Mouse (Mus musculus) left cerebral cortex, adult 2 months (tissue): ENCODE measurements around the gene Gpatch2l. TPM values are rescaled to one million over a fixed set of nuclear protein-coding genes. Genes with fewer than 3 reads are reported as not detected.

Experiments used
- DNase-seq, 2 experiments: peaks; one replicate each; pipeline ENCODE4 v3.0.0; 2021 to 2022; ENCODE audit warnings: low spot score in 2 of 2, mixed read lengths in 1 of 2; ENCODE audit errors: extremely low spot score in 1 of 2
- H3K27ac ChIP-seq: fragments of 200-600 bp; 2 replicates; pipeline ENCODE4 v1.8.1; 2022
- H3K4me3 ChIP-seq: fragments of 200-600 bp; 2 replicates; pipeline ENCODE4 v1.8.1; 2022
- CTCF ChIP-seq: fragments of 200-600 bp; IDR thresholded peaks from 2 replicates; pipeline ENCODE4 v1.8.1; 2022; ENCODE audit warnings: antibody characterized with exemption, mild to moderate bottlenecking, moderate library complexity
- intact Hi-C: fragments of 180-260 bp; cut with DNase I; formaldehyde crosslinking; loops from one replicate; pipeline ENCODE4 v1.15.1; 2025
- total RNA-seq, 2 experiments: library from RNA; stranded (reverse); gene quantifications; 2 replicates each; pipeline ENCODE4 v1.2.3; 2021

Gpatch2l gene
- total RNA-seq, 2 experiments from 2014 or later = 37.3 to 37.9 TPM

DNA sequence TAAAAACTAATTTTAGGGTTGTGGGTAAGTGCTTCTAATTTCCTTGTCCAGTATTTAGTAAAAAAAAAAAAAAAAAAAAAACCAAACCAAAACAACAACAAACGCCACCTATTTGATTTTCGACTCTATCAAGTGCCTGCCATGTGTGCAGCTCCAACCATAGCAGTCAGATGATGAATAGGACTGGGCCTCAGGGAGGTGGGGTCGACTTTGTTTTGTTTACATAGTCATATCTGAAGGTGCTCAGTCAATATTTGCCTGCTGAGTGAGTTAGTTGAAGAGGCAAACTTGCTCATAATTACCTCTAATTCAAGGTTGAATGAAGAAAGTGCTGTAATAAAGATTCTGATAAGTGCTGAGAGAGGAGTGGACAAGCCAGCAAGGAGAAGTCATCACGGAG, 7.4 kb upstream of the Gpatch2l start:
- no peak for TF ChIP-seq CTCF
- intact Hi-C loops = no loop called here
- no peak overlapping the region for H3K4me3 ChIP-seq
- H3K27ac ChIP-seq = no peak overlapping the region
- no peak for DNase-seq

DNA sequence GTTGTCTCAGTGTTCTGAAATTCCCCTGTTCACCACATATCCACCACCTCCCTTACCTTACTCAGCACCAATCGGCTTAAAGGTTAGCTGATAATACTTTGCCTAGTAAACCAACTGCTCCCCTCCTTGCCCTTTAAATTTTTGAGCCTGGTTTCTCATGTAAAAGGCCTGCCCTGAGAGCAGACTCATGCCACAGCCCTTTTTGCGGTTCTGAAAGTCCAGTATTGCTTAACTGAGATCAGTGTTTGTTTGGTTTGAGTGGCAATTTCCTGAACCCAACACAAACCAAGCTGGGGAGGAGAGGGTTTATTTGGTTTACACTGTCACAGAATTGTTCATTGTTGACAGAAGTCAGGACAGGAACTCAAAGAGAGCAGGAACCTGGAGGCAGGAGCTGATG, 2.9 kb upstream of the Gpatch2l start:
- H3K27ac ChIP-seq = no peak overlapping the region
- intact Hi-C loops = no loop called here
- TF ChIP-seq CTCF = no peak

DNA sequence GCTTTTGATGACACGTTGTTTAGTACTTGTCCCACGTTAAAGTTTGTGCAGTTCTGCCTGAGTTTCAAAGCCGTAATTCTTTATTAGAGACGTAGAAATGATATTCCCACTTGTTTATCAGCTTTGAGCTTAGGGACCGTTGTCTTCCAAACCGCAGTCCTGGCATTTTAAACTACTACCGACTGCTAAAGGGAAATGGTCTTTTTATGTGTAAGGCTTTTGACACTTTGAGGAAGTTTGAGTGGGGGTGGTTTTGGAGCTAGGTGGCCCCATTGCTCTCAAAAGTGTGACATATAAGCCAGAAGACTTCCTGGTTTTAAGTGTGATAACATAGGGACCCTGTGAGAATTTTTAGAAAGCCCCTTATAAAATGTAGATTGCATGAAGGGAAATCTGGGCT, 905 bp downstream of the Gpatch2l start:
- DNase-seq = no peak
- no peak for TF ChIP-seq CTCF
- Histone ChIP-seq H3K4me3 (peak overlapping the region; percentile 81), H3K27ac (peak overlapping the region; percentile 77; the same call in 1 of the 2 replicates)
- intact Hi-C loops = no loop called here

More for the DNA sequence above, 2.9 kb upstream of the Gpatch2l start:
- no peak overlapping the region for H3K4me3 ChIP-seq
- DNase-seq = no peak

DNA sequence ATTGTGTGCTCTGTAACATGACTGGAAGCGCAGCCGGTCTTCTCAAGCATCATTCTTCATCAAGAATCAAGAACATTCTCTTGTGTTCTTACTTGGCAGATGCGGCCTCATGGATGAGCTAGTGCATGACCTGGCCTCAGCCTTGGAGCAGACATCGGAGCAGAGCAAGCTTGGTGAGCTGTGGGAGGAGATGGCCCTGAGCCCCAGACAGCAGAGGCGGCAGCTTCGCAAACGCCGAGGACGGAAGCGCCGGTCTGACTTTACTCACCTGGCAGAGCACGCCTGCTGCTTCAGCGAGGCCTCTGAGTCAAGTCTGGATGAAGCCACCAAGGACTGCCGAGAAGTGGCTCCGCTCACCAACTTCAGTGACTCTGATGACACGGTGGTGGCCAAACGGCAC, 2.3 kb downstream of the Gpatch2l start:
- no peak for TF ChIP-seq CTCF
- H3K4me3 ChIP-seq = no peak overlapping the region
- H3K27ac ChIP-seq = no peak overlapping the region
- no peak for DNase-seq
- intact Hi-C loops = no loop called here

- TF ChIP-seq CTCF = no peak
Measured at GRCm38 (mm10) chr12:86250183-86250582, 8.5 kb downstream of the Gpatch2l start.

GRCm38 (mm10) chr12:86254910-86255309, 13.3 kb downstream of the Gpatch2l start:
- Histone ChIP-seq H3K27ac (no peak overlapping the region), H3K4me3 (no peak overlapping the region)
- intact Hi-C loops = no loop called here
- DNase-seq = no peak
- no peak for TF ChIP-seq CTCF

More at GRCm38 (mm10) chr12:86250183-86250582, 8.5 kb downstream of the Gpatch2l start:
- Histone ChIP-seq H3K27ac (no peak overlapping the region), H3K4me3 (no peak overlapping the region)
- intact Hi-C loops = no loop called here
- DNase-seq = no peak

DNA sequence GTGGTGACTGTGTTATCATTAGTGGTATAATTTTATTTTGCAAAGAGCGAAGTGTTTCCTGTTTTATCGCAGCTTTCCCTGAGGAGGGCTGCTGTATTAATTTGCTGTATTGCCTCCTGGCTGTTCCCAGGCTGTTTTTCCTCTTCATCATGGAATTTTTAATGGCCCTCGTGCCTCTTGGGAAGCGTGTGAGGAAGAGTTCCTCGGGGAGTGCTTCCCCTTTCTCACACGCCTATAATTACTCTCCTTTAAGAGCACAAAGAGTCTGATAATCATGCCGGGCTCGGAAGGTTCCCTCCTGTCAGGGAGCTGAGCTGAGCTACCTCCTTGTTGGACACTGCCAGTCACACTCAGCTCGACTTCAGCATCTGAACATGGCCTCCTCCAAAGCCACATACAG, 30.0 kb downstream of the Gpatch2l start:
- DNase-seq = no peak
- Histone ChIP-seq H3K27ac (no peak overlapping the region), H3K4me3 (no peak overlapping the region)
- no peak for TF ChIP-seq CTCF
- intact Hi-C loops = no loop called here

GRCm38 (mm10) chr12:86274246-86274645, 32.6 kb downstream of the Gpatch2l start:
- intact Hi-C loops = no loop called here
- H3K27ac ChIP-seq = no peak overlapping the region
- no peak for DNase-seq
- TF ChIP-seq CTCF = no peak
- no peak overlapping the region for H3K4me3 ChIP-seq

DNA sequence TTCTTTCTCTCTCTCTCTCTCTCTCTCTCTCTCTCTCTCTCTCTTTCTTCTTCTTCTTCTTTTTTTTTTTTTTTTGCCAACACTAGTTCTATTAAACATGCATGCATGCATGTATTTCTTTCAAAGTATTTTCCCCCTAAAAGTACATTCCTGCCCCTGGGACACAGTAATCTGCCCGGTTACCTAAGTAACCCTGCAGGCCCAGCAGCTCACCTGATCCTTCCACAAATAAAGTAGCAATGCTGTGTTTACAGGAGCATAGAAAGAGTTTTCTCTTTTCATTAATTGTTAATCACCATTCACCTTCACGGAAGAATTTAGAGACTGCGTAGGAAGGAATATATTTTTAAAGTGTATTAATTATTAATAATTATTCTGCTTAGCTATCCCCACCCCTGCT, 34.1 kb downstream of the Gpatch2l start:
- TF ChIP-seq CTCF = no peak
- no peak overlapping the region for H3K4me3 ChIP-seq
- no peak overlapping the region for H3K27ac ChIP-seq
- intact Hi-C loops = no loop called here
- DNase-seq = no peak

DNA sequence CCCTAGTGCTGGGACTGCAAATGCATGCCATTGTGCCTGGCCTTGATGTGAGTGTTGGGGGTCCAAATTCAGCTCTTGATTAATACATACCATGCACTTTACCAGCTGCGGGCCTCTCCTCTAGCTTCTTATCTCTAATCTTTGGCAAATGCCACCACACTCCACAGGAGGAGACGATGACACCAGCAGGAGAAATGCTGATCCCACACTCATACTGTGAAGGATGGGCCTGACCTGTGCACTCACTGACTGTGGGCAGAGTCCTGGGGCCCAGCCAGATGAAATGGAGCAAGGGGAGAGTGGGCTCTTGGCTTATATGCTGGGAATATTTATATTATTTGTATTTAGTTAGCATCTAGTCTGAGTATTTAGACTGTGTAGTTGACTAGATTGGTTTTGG, 34.8 kb downstream of the Gpatch2l start:
- DNase-seq = no peak
- no peak for TF ChIP-seq CTCF
- intact Hi-C loops = no loop called here
- Histone ChIP-seq H3K4me3 (no peak overlapping the region), H3K27ac (no peak overlapping the region)

DNA sequence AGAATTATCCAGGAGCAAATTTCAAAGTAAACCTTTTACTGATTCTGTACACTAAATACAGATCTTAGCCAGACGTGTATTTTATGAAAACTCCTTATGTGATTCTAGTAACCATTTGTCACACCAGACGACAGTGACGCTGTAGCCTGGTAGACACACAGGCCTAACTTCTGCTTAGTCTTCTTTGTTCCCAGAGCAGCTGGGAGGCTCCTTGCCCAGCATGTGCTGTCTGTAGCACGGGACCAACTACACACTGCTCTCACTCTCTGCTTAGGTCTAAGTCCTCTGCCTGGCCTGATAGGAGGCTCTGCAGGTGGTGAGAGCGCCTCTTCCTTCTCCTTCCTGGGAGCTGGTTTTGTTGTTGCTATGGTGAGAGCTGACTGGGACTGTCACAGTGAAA, 35.2 kb downstream of the Gpatch2l start:
- no peak for DNase-seq
- TF ChIP-seq CTCF = no peak
- H3K4me3 ChIP-seq = no peak overlapping the region
- intact Hi-C loops = no loop called here
- H3K27ac ChIP-seq = no peak overlapping the region

- intact Hi-C loops = no loop called here
Measured at GRCm38 (mm10) chr12:86280000-86280399, 38.3 kb downstream of the Gpatch2l start.

DNA sequence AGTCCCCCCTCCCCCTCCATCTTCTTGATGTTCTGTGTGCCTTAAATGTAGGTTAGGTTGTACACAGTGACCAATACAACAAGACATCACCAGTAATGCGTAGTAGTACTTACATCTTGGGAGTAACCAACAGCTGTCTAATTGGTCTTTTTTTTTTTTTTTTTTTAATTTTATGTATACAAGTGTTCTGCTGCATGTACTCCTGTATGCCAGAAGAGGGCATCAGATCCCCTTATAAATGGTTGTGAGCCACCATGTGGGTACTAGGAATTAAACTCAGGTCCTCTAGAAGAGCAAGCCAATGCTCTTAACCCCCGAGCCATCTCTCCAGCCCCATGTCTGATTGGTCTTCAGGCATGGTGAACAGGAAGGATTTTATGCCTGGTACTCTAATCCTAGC, 44.0 kb downstream of the Gpatch2l start:
- intact Hi-C loops = no loop called here
- no peak for DNase-seq
- peak; percentile 3; the same call in 1 of the 2 replicates for TF ChIP-seq CTCF

More at GRCm38 (mm10) chr12:86280000-86280399, 38.3 kb downstream of the Gpatch2l start:
- no peak for DNase-seq
- TF ChIP-seq CTCF = no peak
- Histone ChIP-seq H3K4me3 (no peak overlapping the region), H3K27ac (no peak overlapping the region)

More for the DNA sequence above, 44.0 kb downstream of the Gpatch2l start:
- no peak overlapping the region for H3K4me3 ChIP-seq
- H3K27ac ChIP-seq = no peak overlapping the region
